Mouse (Mus musculus): Measurements from ENCODE around the gene Syf2. TPM values are rescaled to one million over a fixed set of nuclear protein-coding genes. Genes with fewer than 3 reads are reported as not detected.

The Syf2 gene
- polyA plus RNA-seq, 1 experiment, result 63.1 TPM

- TF ChIP-seq GATA1 (IDR thresholded peaks at IDR 0.05; ENCODE audit: borderline replicate concordance, low read length) (no peak), FLI1 (IDR thresholded peaks at IDR 0.05; ENCODE audit: low read length) (no peak)
- H3K27me3 ChIP-seq (replicated peaks), result peaks cover 10% of the 10 kb centered on the region
- peaks cover 2% of the 10 kb centered on the region for H3K9me3 ChIP-seq
- H3K4me3 ChIP-seq (replicated peaks), result peak overlapping the region; percentile 40
- H3K4me1 ChIP-seq, result peaks cover 55% of the 10 kb centered on the region
- no peaks in the 10 kb centered on the region for H3K36me3 ChIP-seq (replicated peaks; ENCODE audit: low read length)
These were observed 37.3 kb downstream of the Syf2 start for GRCm38 (mm10) chr4:134967887-134968604.

GRCm38 (mm10) chr4:134968605-134968976 lies 37.9 kb downstream of the Syf2 start:
- no peak for TF ChIP-seq GATA1 (IDR thresholded peaks at IDR 0.05; ENCODE audit: borderline replicate concordance, low read length)
- no peak for TF ChIP-seq FLI1 (IDR thresholded peaks at IDR 0.05; ENCODE audit: low read length)
- peaks cover 10% of the 10 kb centered on the region for H3K27me3 ChIP-seq (replicated peaks)
- peaks cover 50% of the 10 kb centered on the region for H3K4me1 ChIP-seq
- H3K4me3 ChIP-seq (replicated peaks), result no peak overlapping the region
- peaks cover 7% of the 10 kb centered on the region for H3K9me3 ChIP-seq
- no peaks in the 10 kb centered on the region for H3K36me3 ChIP-seq (replicated peaks; ENCODE audit: low read length)

GRCm38 (mm10) chr4:134975261-134975928 lies 44.7 kb downstream of the Syf2 start:
- Histone ChIP-seq H3K4me1 (peaks cover 27% of the 10 kb centered on the region), H3K36me3 (replicated peaks; ENCODE audit: low read length) (no peaks in the 10 kb centered on the region), H3K27me3 (replicated peaks) (peaks cover 5% of the 10 kb centered on the region), H3K9me3 (peaks cover 15% of the 10 kb centered on the region), H3K4me3 (replicated peaks) (no peak overlapping the region)
- TF ChIP-seq GATA1 (IDR thresholded peaks at IDR 0.05; ENCODE audit: borderline replicate concordance, low read length), result no peak
- no peak for TF ChIP-seq FLI1 (IDR thresholded peaks at IDR 0.05; ENCODE audit: low read length)

GRCm38 (mm10) chr4:134975929-134976308 lies 45.2 kb downstream of the Syf2 start:
- peaks cover 31% of the 10 kb centered on the region for H3K4me1 ChIP-seq
- no peak overlapping the region for H3K4me3 ChIP-seq (replicated peaks)
- TF ChIP-seq FLI1 (IDR thresholded peaks at IDR 0.05; ENCODE audit: low read length) (no peak), GATA1 (IDR thresholded peaks at IDR 0.05; ENCODE audit: borderline replicate concordance, low read length) (no peak)
- peaks cover 3% of the 10 kb centered on the region for H3K27me3 ChIP-seq (replicated peaks)
- H3K36me3 ChIP-seq (replicated peaks; ENCODE audit: low read length), result no peaks in the 10 kb centered on the region
- H3K9me3 ChIP-seq, result peaks cover 15% of the 10 kb centered on the region

GRCm38 (mm10) chr4:134978930-134979329 lies 48.2 kb downstream of the Syf2 start:
- Histone ChIP-seq H3K4me3 (replicated peaks) (no peak overlapping the region), H3K36me3 (replicated peaks; ENCODE audit: low read length) (no peaks in the 10 kb centered on the region), H3K4me1 (peaks cover 47% of the 10 kb centered on the region), H3K9me3 (peaks cover 4% of the 10 kb centered on the region), H3K27me3 (replicated peaks) (no peaks in the 10 kb centered on the region)
- no peak for TF ChIP-seq FLI1 (IDR thresholded peaks at IDR 0.05; ENCODE audit: low read length)
- no peak for TF ChIP-seq GATA1 (IDR thresholded peaks at IDR 0.05; ENCODE audit: borderline replicate concordance, low read length)

- TF ChIP-seq FLI1 (IDR thresholded peaks at IDR 0.05; ENCODE audit: low read length) (no peak), GATA1 (IDR thresholded peaks at IDR 0.05; ENCODE audit: borderline replicate concordance, low read length) (peak; percentile 82; the same call in 2 of the 3 replicates)
- Histone ChIP-seq H3K27me3 (replicated peaks) (no peaks in the 10 kb centered on the region), H3K9me3 (no peaks in the 10 kb centered on the region), H3K36me3 (replicated peaks; ENCODE audit: low read length) (no peaks in the 10 kb centered on the region), H3K4me1 (peaks cover 65% of the 10 kb centered on the region), H3K4me3 (replicated peaks) (peak overlapping the region; percentile 72)
These were observed 51.3 kb downstream of the Syf2 start for GRCm38 (mm10) chr4:134981959-134982431.

- TF ChIP-seq FLI1 (IDR thresholded peaks at IDR 0.05; ENCODE audit: low read length), result no peak
- no peak for TF ChIP-seq GATA1 (IDR thresholded peaks at IDR 0.05; ENCODE audit: borderline replicate concordance, low read length)
- peak overlapping the region; percentile 38 for H3K4me3 ChIP-seq (replicated peaks)
- H3K36me3 ChIP-seq (replicated peaks; ENCODE audit: low read length), result no peaks in the 10 kb centered on the region
- peaks cover 72% of the 10 kb centered on the region for H3K4me1 ChIP-seq
- H3K27me3 ChIP-seq (replicated peaks), result peaks cover 2% of the 10 kb centered on the region
- H3K9me3 ChIP-seq, result no peaks in the 10 kb centered on the region
These were observed 52.4 kb downstream of the Syf2 start for GRCm38 (mm10) chr4:134983136-134983535.

- no peak for TF ChIP-seq GATA1 (IDR thresholded peaks at IDR 0.05; ENCODE audit: borderline replicate concordance, low read length)
- H3K4me3 ChIP-seq (replicated peaks), result no peak overlapping the region
- H3K4me1 ChIP-seq, result peaks cover 72% of the 10 kb centered on the region
These were observed 53.9 kb downstream of the Syf2 start for GRCm38 (mm10) chr4:134984555-134984954.

GRCm38 (mm10) chr4:134985626-134986335 lies 55.1 kb downstream of the Syf2 start:
- no peak overlapping the region for H3K4me3 ChIP-seq (replicated peaks)
- peaks cover 5% of the 10 kb centered on the region for H3K27me3 ChIP-seq (replicated peaks)
- H3K4me1 ChIP-seq, result peaks cover 63% of the 10 kb centered on the region
- H3K36me3 ChIP-seq (replicated peaks; ENCODE audit: low read length), result no peaks in the 10 kb centered on the region
- TF ChIP-seq FLI1 (IDR thresholded peaks at IDR 0.05; ENCODE audit: low read length), result no peak
- no peak for TF ChIP-seq GATA1 (IDR thresholded peaks at IDR 0.05; ENCODE audit: borderline replicate concordance, low read length)
- 0 out of 2 replicates have a peak, but pooled peaks cover 3% of the 10 kb centered on the region for H3K9me3 ChIP-seq

More at GRCm38 (mm10) chr4:134984555-134984954, 53.9 kb downstream of the Syf2 start:
- Histone ChIP-seq H3K27me3 (replicated peaks) (peaks cover 2% of the 10 kb centered on the region), H3K9me3 (no peaks in the 10 kb centered on the region), H3K36me3 (replicated peaks; ENCODE audit: low read length) (no peaks in the 10 kb centered on the region)

GRCm38 (mm10) chr4:134986336-134986635 lies 55.6 kb downstream of the Syf2 start:
- no peak overlapping the region for H3K4me3 ChIP-seq (replicated peaks)
- H3K36me3 ChIP-seq (replicated peaks; ENCODE audit: low read length), result no peaks in the 10 kb centered on the region
- H3K27me3 ChIP-seq (replicated peaks), result peaks cover 10% of the 10 kb centered on the region
- H3K4me1 ChIP-seq, result peaks cover 58% of the 10 kb centered on the region
- H3K9me3 ChIP-seq, result peaks cover 8% of the 10 kb centered on the region
- TF ChIP-seq GATA1 (IDR thresholded peaks at IDR 0.05; ENCODE audit: borderline replicate concordance, low read length) (no peak), FLI1 (IDR thresholded peaks at IDR 0.05; ENCODE audit: low read length) (no peak)
